Mouse (Mus musculus) embryonic fibroblast, embryonic 13.5 days (primary cell): ENCODE results near the gene Rbms3.

ENCODE experiments used
- CTCF ChIP-seq: IDR thresholded peaks from 2 replicates; pipeline ENCODE4 v1.5.1; 2011; ENCODE audit warnings: mild to moderate bottlenecking, control low read depth, low read length, moderate library complexity, borderline replicate concordance; ENCODE audit not compliant: insufficient read depth
- POLR2A ChIP-seq: IDR thresholded peaks from 2 replicates; pipeline ENCODE4 v1.6.1; 2011; ENCODE audit warnings: low read depth, mild to moderate bottlenecking, control low read depth, low read length, moderate library complexity

DNA sequence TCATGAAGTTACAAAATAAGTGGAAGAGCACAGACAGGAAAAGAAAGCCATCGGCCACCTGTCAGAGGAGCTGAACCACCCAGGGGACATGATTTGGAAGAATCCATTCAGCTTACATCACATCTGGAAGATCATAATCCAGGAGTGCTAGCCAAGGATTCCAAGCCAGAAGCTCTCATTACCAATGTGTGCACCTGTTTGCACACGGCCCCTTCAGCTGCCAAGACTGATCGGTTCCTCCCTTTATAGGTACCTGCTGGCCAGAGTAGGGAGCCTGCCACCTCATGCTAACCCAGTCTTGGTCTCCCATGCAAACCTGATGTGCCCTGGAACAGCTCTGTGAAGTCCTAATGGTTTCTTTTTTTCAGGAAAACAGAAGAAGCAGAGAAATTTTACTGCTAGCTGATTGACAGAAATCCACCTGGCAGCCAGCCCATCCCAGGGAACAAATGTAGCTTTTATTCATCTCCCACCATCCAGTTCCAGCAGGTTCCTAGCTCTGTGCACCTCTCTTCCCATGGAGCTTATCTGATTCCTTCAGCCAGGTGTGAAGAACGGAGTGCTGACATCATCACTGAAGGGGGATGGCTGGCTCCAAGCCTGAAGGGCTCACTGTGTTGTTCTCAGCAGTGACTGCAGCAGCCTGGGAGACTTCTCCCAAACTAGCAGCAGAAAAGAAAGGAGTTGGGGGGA, 11.5 kb upstream of the Rbms3 start:
- no peak for TF ChIP-seq CTCF
- TF ChIP-seq POLR2A = no peak
